Mouse (Mus musculus): ENCODE data around the gene Celf6. TPM values are rescaled to one million over a fixed set of nuclear protein-coding genes. Genes with fewer than 3 reads are reported as not detected.

The Celf6 gene
- polyA plus RNA-seq (2012) = not detected in 2 replicates

DNA sequence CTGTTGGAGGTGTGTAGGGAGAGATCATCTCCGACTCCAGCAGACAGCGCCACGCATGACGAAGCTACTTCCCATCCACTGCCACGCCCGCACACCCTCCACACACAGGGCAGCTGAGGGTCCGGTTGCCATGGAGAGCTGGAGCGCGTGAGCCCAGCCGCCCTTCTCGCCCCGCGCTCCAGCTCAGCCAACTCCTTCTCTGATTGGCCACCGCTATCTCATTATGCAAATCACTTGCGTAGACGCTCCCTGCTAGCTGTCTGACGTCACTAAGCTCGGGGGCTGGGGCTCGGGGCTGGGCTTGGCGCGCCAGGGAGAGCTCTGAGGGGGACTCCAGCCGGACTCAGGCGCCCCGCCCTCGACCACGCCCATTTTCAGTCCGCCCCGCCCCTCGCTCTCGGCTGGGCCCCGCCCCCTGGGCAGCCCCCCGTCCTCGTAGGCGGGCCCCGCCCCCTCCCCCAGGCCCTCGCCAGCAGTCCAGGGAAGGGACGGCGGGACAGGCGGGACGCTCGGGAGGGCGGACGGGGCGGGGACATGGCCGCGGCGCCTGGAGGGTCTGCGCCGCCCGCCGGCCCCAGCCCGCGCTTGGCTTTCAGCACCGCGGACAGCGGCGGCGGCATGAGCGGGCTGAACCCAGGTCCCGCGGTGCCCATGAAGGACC, at the start of gene Celf6:
Gene Celf6, plus strand, starts transcription at position 74 of the 661 bp plus-strand sequence.
- TF ChIP-seq GATA1 (IDR thresholded peaks at IDR 0.05; ENCODE audit: low read length) = no peak

DNA sequence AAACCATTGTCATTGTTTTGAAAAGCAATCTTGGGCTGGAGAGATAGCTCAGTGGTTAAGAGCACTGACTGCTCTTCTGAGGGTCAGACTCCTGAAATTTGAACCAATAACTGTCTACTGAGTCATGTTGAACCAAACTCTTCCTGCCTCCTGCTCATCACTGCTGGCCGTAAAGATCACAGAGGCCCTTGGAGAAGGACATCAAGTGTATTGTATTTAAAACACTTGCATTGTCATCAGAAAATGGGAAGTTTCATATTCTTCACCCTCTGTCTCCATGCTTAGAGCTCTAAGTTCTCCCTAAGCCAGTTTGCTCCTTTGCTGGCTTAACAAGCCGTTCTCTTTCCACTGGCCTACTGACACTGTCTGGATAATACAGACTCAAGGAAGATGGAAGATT, 49.4 kb upstream of the Celf6 start:
- TF ChIP-seq GATA1 (IDR thresholded peaks at IDR 0.05; ENCODE audit: low read length) = no peak

DNA sequence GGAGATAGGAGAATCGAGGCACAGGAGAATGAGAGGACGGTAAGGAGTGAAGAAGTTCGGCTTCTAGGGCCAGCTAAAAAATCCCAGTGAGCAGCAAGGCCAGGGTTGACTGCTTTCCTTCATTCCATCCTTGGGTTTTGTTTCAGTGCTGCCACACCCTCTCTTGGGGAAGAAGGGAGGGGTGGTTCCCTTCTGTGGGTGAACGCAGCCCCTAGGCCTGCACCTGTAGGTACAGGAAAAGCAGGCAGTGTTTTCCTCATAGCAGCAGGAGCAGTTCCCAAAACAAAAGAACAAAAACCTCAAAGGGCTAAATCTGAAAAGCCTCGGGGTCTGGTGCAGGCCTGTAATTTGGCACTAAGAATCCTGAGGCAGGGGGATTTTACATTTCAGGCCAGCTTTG, 46.1 kb upstream of the Celf6 start:
- no peak for TF ChIP-seq GATA1 (IDR thresholded peaks at IDR 0.05; ENCODE audit: low read length)

DNA sequence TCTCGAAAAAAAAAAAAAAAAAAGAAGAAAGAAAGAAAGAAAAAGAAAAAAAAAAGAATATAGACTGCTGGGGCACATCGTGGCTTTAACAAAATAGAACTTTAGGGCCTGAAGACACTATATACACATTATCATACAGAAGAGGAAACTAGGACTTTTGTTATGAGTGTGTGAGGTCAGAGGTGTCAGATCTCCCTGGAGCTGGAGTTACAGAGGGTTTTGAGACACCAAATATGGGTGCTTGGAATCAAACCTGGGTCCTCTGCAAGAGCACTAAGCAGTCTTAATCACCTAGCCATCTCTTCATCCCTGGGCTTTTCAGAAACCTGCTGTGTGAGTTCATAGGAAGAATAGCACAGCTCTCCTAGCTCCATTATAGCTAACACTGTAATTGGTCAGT, 44.3 kb upstream of the Celf6 start:
- TF ChIP-seq GATA1 (IDR thresholded peaks at IDR 0.05; ENCODE audit: low read length) = no peak

DNA sequence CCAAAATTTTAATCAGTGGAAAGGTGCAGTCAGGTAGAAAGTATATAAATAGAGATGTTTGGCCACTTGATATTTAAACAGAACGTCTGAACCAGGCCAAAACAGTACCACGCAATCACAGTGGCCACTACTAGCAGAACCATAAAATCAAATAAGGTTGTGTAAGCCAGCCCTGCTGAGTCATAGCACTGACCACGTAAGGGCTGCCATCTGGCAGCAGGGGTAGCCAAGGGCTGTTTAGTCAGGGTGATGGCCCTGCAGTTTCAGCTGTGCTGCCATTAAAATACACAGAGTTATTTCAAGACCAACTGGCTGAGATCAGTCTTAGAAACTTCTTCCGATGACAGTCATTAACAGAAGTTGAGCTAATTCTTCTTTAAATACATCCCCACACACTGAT, 43.8 kb upstream of the Celf6 start:
- TF ChIP-seq GATA1 (IDR thresholded peaks at IDR 0.05; ENCODE audit: low read length) = no peak

DNA sequence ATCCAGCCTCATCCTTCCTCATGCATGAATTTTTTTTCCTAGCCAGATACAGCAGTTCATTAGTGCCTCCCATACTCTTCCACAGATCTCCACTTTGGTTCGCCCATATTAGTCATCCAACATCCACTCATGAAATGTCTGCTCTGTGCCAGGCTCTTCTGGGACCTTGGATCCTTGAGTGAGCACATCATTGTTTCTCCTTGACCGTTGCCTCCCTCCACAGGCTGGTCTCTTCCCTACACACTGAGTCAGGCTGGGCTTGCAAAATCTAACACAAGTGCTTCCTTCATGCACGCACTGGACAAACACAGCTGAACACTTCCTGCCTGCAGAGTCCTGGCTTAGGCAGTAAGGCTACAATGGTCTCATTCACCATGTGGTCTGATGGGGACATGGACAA, 40.1 kb upstream of the Celf6 start:
- TF ChIP-seq GATA1 (IDR thresholded peaks at IDR 0.05; ENCODE audit: low read length) = no peak

DNA sequence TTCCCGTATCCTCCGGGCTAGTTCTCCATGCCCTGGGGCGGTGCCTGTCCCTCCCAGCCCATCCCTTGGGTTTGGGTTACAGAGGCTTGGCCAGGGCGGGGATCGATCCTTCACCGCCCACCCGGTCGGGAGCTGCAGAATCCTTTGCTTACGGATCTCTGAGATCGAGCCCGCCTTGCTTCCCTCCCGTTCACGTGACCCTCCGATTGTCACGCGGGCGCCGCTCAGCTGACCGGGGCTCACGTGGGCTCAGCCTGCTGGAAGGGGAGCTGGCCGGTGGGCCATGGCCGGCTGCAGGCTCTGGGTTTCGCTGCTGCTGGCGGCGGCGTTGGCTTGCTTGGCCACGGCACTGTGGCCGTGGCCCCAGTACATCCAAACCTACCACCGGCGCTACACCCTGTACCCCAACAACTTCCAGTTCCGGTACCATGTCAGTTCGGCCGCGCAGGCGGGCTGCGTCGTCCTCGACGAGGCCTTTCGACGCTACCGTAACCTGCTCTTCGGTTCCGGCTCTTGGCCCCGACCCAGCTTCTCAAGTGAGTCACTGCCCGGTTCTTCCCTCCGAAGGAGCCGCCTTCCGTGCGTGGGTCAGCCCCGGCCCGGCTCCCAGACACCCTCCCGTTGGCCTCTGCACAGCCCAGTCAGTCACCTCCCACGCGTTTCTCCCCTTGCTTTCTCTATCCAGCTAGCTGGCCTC, 38.1 kb upstream of the Celf6 start, which contains the start of the genes Hexa and Tmem202:
Gene Hexa, plus strand, starts transcription at position 100 of the 697 bp plus-strand sequence.
Gene Tmem202, minus strand, starts transcription at position 407 of the 697 bp plus-strand sequence.
- TF ChIP-seq GATA1 (IDR thresholded peaks at IDR 0.05; ENCODE audit: low read length) = no peak

DNA sequence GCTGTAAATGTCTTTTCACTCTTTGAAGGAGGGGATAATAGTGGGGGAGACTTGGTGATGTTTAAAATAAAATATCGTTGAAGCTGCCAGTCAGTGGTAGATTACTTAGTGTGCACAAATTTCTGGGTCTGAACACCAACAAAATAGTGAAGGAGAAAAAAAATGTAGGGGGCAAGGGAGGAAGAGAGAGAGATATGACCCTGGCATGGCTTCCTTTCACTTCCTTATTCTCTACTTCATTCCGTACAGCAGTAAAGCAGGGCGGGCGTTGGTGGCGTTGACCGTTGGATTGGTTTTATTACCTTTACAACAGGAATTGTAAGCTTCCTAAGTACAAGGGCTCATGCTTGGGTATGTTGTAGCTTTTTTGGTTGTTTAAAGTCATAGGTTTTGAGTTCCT, 36.1 kb upstream of the Celf6 start:
- TF ChIP-seq GATA1 (IDR thresholded peaks at IDR 0.05; ENCODE audit: low read length) = no peak

DNA sequence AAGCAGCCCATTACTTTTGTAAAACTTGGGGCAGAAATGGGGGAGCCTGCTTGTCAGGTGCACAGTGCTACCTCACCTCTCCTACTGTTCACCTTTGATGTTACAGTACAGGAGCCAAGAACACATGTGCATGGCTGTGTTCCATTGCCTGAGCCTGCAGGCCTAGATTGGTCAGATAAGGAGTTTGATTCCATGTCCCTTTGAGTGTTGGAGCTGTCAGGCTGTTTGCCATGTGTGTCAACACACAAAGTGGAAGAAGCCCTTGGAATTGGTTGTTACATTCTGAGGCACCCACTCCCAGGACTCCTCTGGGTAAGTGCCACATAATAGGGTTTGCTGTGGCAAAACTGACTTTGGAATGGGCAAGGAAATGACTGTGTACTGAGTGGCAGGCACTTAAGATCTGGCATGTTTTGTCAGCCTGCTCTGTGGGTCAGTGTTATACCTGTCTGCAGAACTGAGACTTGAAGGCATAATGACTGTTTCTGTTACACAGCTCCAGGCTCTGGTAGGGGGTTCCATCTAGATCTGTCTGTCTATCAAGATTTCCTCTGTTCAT, 34.9 kb upstream of the Celf6 start:
- TF ChIP-seq GATA1 (IDR thresholded peaks at IDR 0.05; ENCODE audit: low read length) = no peak

DNA sequence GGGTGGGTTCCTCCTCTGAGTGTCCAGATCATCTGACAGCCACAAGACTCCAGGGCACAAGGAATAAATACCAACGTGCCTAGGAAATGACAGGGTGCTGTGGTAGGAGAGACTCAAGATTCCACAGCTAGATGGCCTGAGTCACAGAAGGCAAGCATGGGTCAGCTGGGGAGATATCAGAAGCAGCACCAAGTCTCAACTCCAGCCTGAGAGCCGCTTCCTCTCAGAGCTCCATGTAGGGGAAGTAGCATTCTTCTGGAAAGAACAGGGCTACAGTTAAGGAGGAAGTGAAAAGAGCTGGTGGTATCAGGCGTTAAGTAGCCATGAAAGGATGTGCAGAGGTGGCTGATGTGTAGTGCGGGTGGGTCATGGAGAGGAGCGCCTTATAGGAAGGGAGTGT, 33.0 kb upstream of the Celf6 start:
- no peak for TF ChIP-seq GATA1 (IDR thresholded peaks at IDR 0.05; ENCODE audit: low read length)

DNA sequence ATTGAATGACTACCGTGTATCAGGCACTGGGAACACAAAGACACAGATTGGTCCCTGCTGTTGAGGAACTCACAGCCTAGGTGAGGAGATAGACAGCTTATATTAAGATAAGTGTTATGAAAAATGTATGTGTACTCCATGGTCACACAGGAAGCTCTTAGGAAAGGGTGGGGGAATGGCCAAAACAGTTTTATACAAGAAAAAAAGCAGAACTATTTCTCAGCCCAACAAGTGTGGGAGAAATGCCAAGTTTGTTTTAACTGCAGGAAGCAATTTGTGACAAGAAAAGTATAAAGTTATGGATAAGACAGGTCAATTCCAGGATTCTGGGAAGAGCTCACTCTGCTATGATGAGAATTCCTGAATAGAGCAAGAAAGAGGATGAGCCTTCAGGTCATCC, 29.8 kb upstream of the Celf6 start:
- TF ChIP-seq GATA1 (IDR thresholded peaks at IDR 0.05; ENCODE audit: low read length) = no peak

DNA sequence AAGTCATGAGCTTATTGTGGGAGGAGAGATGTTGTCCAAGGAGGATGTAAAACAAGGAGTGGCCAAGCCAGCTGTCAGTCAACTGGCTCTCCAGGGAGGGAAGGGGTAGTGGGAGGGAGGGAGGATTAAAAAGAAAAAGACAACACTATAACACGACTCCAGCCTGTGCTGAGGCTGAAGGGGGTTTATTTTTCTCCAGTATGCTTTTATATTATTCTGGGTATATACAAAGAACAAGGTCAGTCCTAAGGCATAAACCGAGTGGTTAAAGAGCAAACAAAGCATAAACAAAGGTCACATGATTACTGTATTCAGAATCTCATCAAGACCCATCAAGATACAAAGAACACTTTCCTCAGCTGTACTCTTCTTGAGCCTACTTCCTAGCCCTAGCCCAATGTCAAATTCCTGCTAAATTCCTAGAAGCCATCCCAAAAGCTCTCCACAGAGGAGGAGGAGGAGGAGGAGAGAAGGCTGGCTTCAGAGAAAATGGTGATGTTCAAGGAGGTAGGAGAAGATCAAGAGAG, 28.7 kb upstream of the Celf6 start:
- TF ChIP-seq GATA1 (IDR thresholded peaks at IDR 0.05; ENCODE audit: low read length) = no peak

DNA sequence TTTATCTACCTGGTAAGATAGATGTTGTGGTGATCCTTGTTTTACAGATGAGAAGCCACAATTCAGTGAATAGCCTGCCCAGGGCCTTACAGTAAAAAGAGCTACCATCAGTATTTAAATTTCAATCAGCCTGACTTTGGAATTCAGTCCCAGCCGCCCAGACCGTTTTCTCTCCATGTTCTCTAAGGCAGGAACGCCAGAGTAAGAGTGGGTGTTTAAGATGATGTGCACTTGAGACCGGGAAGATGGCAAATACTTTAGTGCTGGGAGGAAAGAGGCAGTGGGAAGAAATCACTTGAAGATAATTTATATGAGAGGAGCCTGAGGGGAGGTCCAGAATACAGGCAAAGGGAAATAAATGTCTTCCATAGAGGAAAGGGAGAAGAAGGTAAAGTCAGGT, 27.6 kb upstream of the Celf6 start:
- no peak for TF ChIP-seq GATA1 (IDR thresholded peaks at IDR 0.05; ENCODE audit: low read length)

DNA sequence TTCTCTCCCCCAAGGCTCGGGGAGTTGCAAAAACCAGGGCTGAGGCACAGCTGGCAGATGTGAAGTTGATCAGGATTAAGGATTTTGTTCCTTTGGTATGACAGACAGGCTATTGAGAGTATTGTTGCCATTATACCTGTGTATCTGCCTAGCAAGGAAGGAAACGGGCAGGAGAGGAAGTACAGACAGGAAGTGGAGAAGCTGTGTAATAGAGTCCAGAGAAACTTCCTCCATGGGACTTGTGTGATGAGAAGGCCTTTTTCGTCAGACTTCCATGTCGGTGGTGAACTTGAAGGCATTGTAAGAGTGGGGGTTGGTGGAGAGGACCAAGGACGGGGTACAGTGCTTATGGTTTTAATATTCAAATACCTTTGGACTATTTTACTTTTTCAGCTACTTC, 26.7 kb upstream of the Celf6 start:
- no peak for TF ChIP-seq GATA1 (IDR thresholded peaks at IDR 0.05; ENCODE audit: low read length)

DNA sequence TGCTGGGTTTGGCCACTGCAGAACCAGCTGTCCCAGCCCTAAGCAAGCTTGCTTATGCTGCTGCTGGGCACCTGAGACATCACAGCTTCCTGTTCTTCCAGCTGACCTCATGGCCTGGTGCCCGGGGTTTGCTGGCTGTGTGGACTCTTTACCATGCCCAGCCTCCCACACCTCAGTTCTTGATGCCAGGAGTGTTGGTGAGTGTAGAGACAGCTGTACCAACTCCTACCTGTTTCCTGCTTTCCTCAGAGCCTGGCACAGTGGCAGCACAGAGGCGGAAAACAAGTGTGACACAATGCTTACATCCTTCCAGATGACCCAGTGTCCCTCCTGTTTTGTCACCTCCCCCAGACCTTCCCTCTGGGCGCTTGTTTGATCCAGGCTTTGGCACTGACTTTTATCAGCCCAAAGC, 26.1 kb upstream of the Celf6 start:
- no peak for TF ChIP-seq GATA1 (IDR thresholded peaks at IDR 0.05; ENCODE audit: low read length)

DNA sequence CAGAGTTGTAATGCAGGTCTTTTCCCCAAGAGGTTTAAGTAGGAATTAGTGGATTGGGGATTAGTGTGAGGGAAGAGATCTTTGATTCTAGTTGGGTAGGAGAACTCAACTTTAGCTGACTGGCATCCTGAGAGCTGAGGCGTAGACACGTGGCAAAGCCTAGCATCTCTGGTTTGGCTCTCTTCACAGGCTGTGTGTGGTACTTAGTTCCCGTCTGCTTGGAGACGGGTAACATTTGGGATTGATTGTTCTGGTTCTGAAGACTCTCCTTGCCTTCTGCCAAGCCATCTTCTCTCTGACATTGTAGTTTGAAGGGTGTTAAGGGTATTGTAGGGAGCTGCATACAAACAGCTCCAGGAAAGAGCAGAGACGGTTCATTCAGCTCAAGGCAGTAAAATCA, 25.1 kb upstream of the Celf6 start:
- no peak for TF ChIP-seq GATA1 (IDR thresholded peaks at IDR 0.05; ENCODE audit: low read length)

DNA sequence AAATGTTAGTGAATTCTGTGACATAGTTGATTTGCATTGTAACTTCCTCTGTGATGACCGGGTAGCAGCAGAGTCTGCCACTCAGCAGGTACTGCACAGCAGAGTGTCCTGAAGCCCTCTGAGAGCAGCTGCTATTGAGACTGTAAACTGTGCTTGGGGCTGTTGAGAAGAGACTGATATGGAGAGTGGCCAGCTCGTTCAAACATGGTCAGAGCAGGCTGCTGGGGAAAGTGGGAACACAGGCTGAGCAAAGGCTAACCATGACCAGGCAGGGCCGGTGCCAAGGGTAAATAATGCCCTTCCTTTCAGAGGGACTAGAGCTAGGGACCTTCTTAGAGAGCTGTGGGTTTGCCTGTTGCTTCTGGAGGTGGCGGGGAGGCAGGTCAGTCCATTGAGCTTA, 24.0 kb upstream of the Celf6 start:
- TF ChIP-seq GATA1 (IDR thresholded peaks at IDR 0.05; ENCODE audit: low read length) = no peak

All from G1E-ER4 (cell line).